8 mouse cellular contexts compared by ENCODE assay signal in genomic region chr1:133762946-133763422, GRCm38 (mm10). TPM values are rescaled to one million over a fixed set of nuclear protein-coding genes. Genes with fewer than 3 reads are reported as not detected.
A peak's percentile ranks its signal among the peaks of the same experiment; 100 is the strongest.
DNase-seq lines count a peak whose midpoint lies in the region; ATAC-seq lines count a peak whose summit lies in the region.

No protein-coding gene starts in this region.

- no peak overlapping the region for H3K4me3 ChIP-seq in heart, embryonic 11.5 days (ENCODE audit: low read depth, low read length)
- no peak overlapping the region for H3K4me3 ChIP-seq in forebrain, embryonic 14.5 days (ENCODE audit: low read depth, low read length)
- no peak overlapping the region for H3K4me3 ChIP-seq in neural tube, embryonic 15.5 days (replicated peaks)

- ATAC-seq in heart, embryonic 11.5 days (replicated peaks; ENCODE audit: insufficient number of reproducible peaks, low FRiP score, low TSS enrichment), result no peak
- ATAC-seq in forebrain, embryonic 14.5 days, result peak; percentile 52; the same call in 1 of the 2 replicates
- peak; percentile 63; the same call in 1 of the 2 replicates for ATAC-seq in neural tube, embryonic 15.5 days (ENCODE audit: low FRiP score)
- ATAC-seq in cerebellum, adult (ENCODE audit: insufficient number of reproducible peaks, low FRiP score, low TSS enrichment), result no peak

- 41% methylated on average over 5 of the region's 5 CpGs for WGBS in heart, embryonic 11.5 days (ENCODE audit: insufficient replicate concordance)
- 26% methylated on average over 5 of the region's 5 CpGs for WGBS in forebrain, embryonic 14.5 days
- 27% methylated on average over 5 of the region's 5 CpGs for WGBS in neural tube, embryonic 15.5 days

- peaks cover 68% of the 10 kb centered on the region for H3K4me1 ChIP-seq in heart, embryonic 11.5 days (ENCODE audit: control insufficient read depth, insufficient read depth, low read length)
- H3K4me1 ChIP-seq in forebrain, embryonic 14.5 days (ENCODE audit: control insufficient read depth, insufficient read depth, low read length), result peaks cover 4% of the 10 kb centered on the region; the same call in 1 of the 2 replicates
- peaks cover 25% of the 10 kb centered on the region for H3K4me1 ChIP-seq in neural tube, embryonic 15.5 days

- no peak overlapping the region for H3K4me2 ChIP-seq in heart, embryonic 11.5 days
- H3K4me2 ChIP-seq in forebrain, embryonic 14.5 days (ENCODE audit: low read length), result no peak overlapping the region
- H3K4me2 ChIP-seq in neural tube, embryonic 15.5 days, result no peak overlapping the region

- no peaks in the 10 kb centered on the region for H3K36me3 ChIP-seq in heart, embryonic 11.5 days (ENCODE audit: control insufficient read depth, insufficient read depth, low read length)
- H3K36me3 ChIP-seq in forebrain, embryonic 14.5 days (ENCODE audit: control insufficient read depth, insufficient read depth, low read length), result no peaks in the 10 kb centered on the region
- H3K36me3 ChIP-seq in neural tube, embryonic 15.5 days, result no peaks in the 10 kb centered on the region

- no peak overlapping the region for H3K9ac ChIP-seq in heart, embryonic 11.5 days (ENCODE audit: low read depth, low read length)
- H3K9ac ChIP-seq in forebrain, embryonic 14.5 days (ENCODE audit: low read length), result no peak overlapping the region
- H3K9ac ChIP-seq in neural tube, embryonic 15.5 days (replicated peaks), result no peak overlapping the region

- no peaks in the 10 kb centered on the region for H3K27me3 ChIP-seq in heart, embryonic 11.5 days (ENCODE audit: control insufficient read depth, insufficient read depth, low read length)
- H3K27me3 ChIP-seq in forebrain, embryonic 14.5 days (replicated peaks; ENCODE audit: control insufficient read depth, insufficient read depth, low read length), result no peaks in the 10 kb centered on the region
- no peaks in the 10 kb centered on the region for H3K27me3 ChIP-seq in neural tube, embryonic 15.5 days (replicated peaks)

- no peaks in the 10 kb centered on the region for H3K9me3 ChIP-seq in heart, embryonic 11.5 days (replicated peaks; ENCODE audit: control insufficient read depth, low read length)
- H3K9me3 ChIP-seq in forebrain, embryonic 14.5 days (replicated peaks; ENCODE audit: control insufficient read depth, low read length), result no peaks in the 10 kb centered on the region
- no peaks in the 10 kb centered on the region for H3K9me3 ChIP-seq in neural tube, embryonic 15.5 days (replicated peaks)

- H3K27ac ChIP-seq in heart, embryonic 11.5 days (ENCODE audit: low read depth, low read length), result peak overlapping the region; percentile 24; the same call in 1 of the 2 replicates
- peak overlapping the region; percentile 18; the same call in 1 of the 2 replicates for H3K27ac ChIP-seq in forebrain, embryonic 14.5 days (ENCODE audit: low read depth, low read length)
- H3K27ac ChIP-seq in neural tube, embryonic 15.5 days (replicated peaks), result peak overlapping the region; percentile 33; the same call in 1 of the 2 replicates

- DNase-seq in heart, adult 8-10 months (ENCODE audit: low spot score), result no peak
- DNase-seq in forebrain, embryonic 14.5 days (ENCODE audit: low spot score), result peak; percentile 52
- peak; percentile 22 to 37 for DNase-seq in layer of hippocampus, postnatal 10 days (ENCODE audit: low spot score in 2 of 2)
- DNase-seq in retina, embryonic 14.5 days (ENCODE audit: low spot score), result no peak
- no peak for DNase-seq in urinary bladder, adult 2 months (ENCODE audit: low spot score)

RNA-seq across cellular contexts. Expression of gene Atp2b4, which starts 37.9 kb away (rescaled TPM):
- polyA plus RNA-seq in heart, embryonic 11.5 days (2014; fragmentation: Nextera tagmentation; extraction: Ambion mirVana), result 26.1 and 35.6 TPM in 2 replicates
- total RNA-seq in heart, adult 8-10 months (2022), result 10 to 100 TPM; 15.9 to 20.8 (median 18.8) TPM
- 10.2 and 14.1 TPM in 2 replicates for polyA plus RNA-seq in forebrain, embryonic 14.5 days (2014; fragmentation: Nextera tagmentation; extraction: Ambion mirVana)
- total RNA-seq in layer of hippocampus, postnatal 10 days (2021), result 100 to 1,000 TPM; 102 to 107 TPM
- 13.6 and 17.1 TPM in 2 replicates for polyA plus RNA-seq in neural tube, embryonic 15.5 days (2015; fragmentation: Nextera tagmentation; extraction: Ambion mirVana)
- 113 and 189 TPM in 2 replicates for polyA plus RNA-seq in urinary bladder, adult 2 months (2012; rRNA removed)

Comparison
In these comparisons a context has a peak if more than half of its experiments do, and no peak if none do; other contexts are left out.
1. ATAC-seq: peak in forebrain, embryonic 14.5 days (single experiment) and neural tube, embryonic 15.5 days (single experiment); none in heart, embryonic 11.5 days (single experiment) and cerebellum, adult (single experiment).
2. DNase-seq: peak in forebrain, embryonic 14.5 days (single experiment) and layer of hippocampus, postnatal 10 days (2 of 2); none in heart, adult 8-10 months (single experiment), retina, embryonic 14.5 days (single experiment) and urinary bladder, adult 2 months (single experiment).
3. Peak in every context shown above with its lines, with median percentiles within 50 percentile points of each other: H3K27ac ChIP-seq.